Mouse (Mus musculus) central nervous system, embryonic 18 days (tissue): ENCODE measurements around the gene 2310009B15Rik. TPM values are rescaled to one million over a fixed set of nuclear protein-coding genes. Genes with fewer than 3 reads are reported as not detected.

Source experiments
- polyA plus RNA-seq: library from polyadenylated mRNA; depleted of rRNA; stranded (reverse); fragments of >200 nt; gene quantifications from 2 replicates; pipeline ENCODE4 v1.2.3, GENCODE M21; 2012; rRNA removed

The 2310009B15Rik gene
- 32.7 and 35.5 TPM in 2 replicates for polyA plus RNA-seq

GRCm38 (mm10) chr1:138856101-138856950, at the start of gene 2310009B15Rik:
2310009B15Rik (minus strand) TSS chr1:138856852.

DNA sequence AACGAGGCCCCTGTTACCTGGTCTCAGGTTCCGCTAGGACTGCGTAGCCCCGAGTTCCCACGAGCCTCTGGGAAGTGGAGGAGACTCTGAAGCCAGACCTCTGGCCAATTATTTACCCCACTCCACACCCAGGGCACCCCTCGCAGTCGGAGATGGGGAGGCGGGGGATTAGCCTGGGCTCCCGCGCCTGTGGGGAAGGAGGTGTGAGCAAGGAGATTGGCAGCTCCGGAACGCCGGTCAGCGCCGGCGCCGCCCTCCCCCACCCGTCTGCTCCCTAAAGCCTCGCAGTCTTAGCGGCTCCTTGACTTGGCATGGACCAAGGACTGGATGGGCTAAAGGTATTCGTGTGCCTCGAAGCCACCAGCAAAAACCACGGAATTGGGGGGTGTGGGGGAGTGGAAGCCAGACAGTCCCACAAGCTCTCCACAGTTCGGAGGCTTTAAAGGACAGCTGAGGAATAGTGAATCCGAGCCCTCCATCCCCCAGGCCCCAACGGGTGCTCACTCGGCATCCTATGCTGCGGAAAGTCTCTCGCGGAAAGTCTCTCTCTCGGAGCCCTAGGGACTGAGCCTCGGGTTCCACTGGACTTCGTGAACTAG, 8.0 kb downstream of the 2310009B15Rik start, which contains the start of gene Lhx9:
Lhx9 (minus strand) TSS at position 67 of the 599 bp plus-strand sequence.

Other genes starting within 250 kb of the 2310009B15Rik start
- gene Nek7, start 236.7 kb downstream of the 2310009B15Rik start, polyA plus RNA-seq: 6.8 and 7.8 TPM in 2 replicates
- 24.4 and 34.3 TPM in 2 replicates for gene Lhx9, start 8.3 kb downstream of the 2310009B15Rik start, polyA plus RNA-seq
- 4.1 and 4.7 TPM in 2 replicates for gene Dennd1b, start 106.6 kb upstream of the 2310009B15Rik start, polyA plus RNA-seq